Mouse (Mus musculus): ENCODE measurements around the gene Slc37a1. TPM values are rescaled to one million over a fixed set of nuclear protein-coding genes. Genes with fewer than 3 reads are reported as not detected.
A peak's percentile ranks its signal among the peaks of the same experiment; 100 is the strongest.

Gene Slc37a1
- polyA plus RNA-seq, 1 experiment = 3.4 TPM

DNA sequence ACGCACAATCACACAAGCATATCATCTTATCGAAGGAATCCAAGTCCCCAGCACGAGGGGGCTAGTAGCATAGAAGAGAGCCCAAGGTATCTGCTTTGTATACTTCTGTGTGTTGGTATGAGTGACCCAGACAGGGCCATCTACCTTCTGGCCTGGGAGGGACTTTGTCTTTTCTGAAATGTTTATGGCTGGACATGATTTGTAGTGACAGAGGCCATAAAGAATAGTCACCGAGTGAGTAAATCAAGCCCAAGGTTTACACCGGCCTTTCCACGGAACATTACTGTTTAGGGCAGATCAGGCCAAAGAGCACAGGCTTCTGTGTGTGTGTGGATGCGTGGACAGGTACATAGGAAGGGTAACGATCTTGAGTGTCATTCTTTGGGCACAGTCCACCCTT is 93.3 kb downstream of the Slc37a1 start:
- no peaks in the 10 kb centered on the region for H3K9me3 ChIP-seq
- peaks cover 64% of the 10 kb centered on the region for H3K27me3 ChIP-seq (replicated peaks)
- H3K36me3 ChIP-seq (replicated peaks; ENCODE audit: low read length) = no peaks in the 10 kb centered on the region
- TF ChIP-seq GATA1 (IDR thresholded peaks at IDR 0.05; ENCODE audit: borderline replicate concordance, low read length) = no peak
- no peak for TF ChIP-seq FLI1 (IDR thresholded peaks at IDR 0.05; ENCODE audit: low read length)
- no peak overlapping the region for H3K4me3 ChIP-seq (replicated peaks)
- peaks cover 17% of the 10 kb centered on the region for H3K4me1 ChIP-seq

DNA sequence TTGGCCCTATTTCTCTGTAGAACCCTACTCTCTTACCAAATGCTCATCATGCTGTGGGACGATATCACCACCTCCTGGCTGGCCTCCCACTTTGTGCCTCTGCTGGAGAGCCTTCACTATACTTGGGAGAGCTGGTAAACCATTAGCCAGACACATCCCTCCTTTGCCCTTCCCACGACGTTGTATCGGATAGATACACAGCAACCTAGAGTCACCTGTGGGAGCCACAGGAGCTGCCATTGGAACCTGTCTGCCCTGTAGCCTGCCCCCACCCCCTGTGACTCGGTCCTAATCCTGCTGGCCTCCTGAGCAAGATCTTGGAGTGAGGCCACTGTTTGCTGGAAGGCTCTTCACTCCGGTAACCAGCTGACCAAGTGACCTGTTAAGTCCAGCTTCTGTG is 96.7 kb downstream of the Slc37a1 start:
- H3K9me3 ChIP-seq = no peaks in the 10 kb centered on the region

DNA sequence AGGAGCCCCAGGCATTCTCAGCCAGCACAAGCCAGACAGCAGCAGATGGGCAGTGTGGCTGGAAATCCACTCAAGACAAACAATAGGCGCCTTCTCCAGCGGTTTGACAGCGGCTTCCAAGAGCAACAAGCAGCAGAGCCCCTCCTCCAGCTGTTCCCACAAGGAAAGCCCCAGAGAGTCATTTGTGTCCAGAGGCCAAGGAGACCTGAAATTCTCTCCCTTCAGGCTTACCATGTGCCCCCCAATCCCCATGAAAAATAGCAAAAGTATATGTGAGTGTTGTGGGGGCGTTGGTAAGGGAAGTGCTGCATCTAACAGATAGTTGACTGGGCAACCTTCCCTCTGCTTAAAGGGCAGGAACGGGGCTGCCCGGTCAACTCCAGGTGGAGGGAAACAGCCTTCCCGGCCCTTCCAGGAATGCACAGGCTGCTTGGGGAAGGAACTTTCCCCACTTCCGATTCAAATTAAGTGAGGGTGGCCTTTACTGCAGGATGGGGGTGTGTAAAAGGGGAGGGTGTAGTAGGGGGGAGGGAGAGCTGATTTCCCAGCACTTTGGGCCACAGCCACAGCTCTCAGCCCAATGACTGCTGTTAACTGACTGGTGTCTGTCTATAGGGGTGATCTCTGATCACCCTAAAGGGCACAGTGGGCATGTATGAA is 98.5 kb downstream of the Slc37a1 start:
- no peaks in the 10 kb centered on the region for H3K9me3 ChIP-seq
- no peak for TF ChIP-seq FLI1 (IDR thresholded peaks at IDR 0.05; ENCODE audit: low read length)
- TF ChIP-seq GATA1 (IDR thresholded peaks at IDR 0.05; ENCODE audit: borderline replicate concordance, low read length) = no peak
- H3K4me3 ChIP-seq (replicated peaks) = peak overlapping the region; percentile 28
- peaks cover 39% of the 10 kb centered on the region for H3K4me1 ChIP-seq
- no peaks in the 10 kb centered on the region for H3K36me3 ChIP-seq (replicated peaks; ENCODE audit: low read length)
- H3K27me3 ChIP-seq (replicated peaks) = peaks cover 93% of the 10 kb centered on the region

More for the DNA sequence above, 96.7 kb downstream of the Slc37a1 start:
- Histone ChIP-seq H3K4me1 (peaks cover 39% of the 10 kb centered on the region), H3K4me3 (replicated peaks) (no peak overlapping the region), H3K27me3 (replicated peaks) (peaks cover 85% of the 10 kb centered on the region), H3K36me3 (replicated peaks; ENCODE audit: low read length) (no peaks in the 10 kb centered on the region)
- TF ChIP-seq GATA1 (IDR thresholded peaks at IDR 0.05; ENCODE audit: borderline replicate concordance, low read length) = no peak
- no peak for TF ChIP-seq FLI1 (IDR thresholded peaks at IDR 0.05; ENCODE audit: low read length)

DNA sequence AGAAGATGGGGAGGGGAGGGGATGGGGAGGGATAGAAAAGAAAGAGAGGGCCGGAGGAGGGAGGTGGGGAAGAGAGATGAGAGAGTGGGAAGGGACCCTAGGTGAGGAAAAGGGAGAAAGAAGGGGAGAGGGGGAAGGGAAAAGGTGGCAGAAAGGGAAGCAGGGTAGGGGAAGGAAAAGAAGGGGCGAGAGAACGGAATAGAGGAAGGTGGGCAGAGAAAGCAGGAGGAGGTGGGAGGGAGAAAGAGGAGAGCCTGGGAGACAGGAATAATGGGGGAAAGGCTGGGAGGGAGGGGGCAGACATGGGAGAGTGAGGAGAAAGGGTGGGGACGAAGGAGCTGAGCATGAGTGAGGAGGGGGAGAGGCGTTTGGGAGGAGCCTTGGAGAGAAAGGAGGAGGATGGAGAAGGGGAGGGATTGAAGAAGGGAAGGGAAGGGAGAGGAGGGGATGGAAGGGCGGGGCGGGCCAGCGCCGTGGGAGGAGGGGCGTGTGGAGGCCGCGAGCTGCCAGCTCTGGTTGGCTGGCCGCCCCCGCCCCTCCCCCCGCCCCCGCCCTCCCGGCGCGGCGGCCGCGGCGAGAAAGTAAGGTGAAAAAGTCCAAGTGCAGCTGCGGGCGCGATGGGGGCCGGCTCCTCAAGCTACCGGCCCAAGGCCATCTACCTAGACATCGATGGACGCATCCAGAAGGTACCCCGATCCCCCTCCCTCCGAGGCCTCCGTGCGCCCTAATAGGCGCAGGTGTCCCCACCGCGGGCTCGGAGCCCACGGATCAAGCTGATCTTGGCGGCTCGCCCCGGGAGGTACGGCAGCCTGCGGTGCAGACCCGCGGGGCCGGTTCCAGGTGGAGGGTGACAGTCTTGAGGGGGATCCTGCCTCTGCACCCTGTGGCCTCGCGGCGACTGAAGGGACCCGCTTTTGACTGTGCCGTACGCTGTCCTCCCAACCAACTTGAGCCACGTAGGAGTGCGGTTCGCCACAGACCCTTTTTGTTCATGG is 99.4 kb downstream of the Slc37a1 start, which contains the start of gene Pde9a:
Gene Pde9a (plus strand): TSS at position 540 of the 995 bp plus-strand sequence.
- TF ChIP-seq GATA1 (IDR thresholded peaks at IDR 0.05; ENCODE audit: borderline replicate concordance, low read length) (no peak), FLI1 (IDR thresholded peaks at IDR 0.05; ENCODE audit: low read length) (no peak)
- Histone ChIP-seq H3K4me1 (peaks cover 39% of the 10 kb centered on the region), H3K9me3 (no peaks in the 10 kb centered on the region), H3K4me3 (replicated peaks) (peak within 1 kb of the TSS; percentile 88), H3K36me3 (replicated peaks; ENCODE audit: low read length) (no peaks in the 10 kb centered on the region), H3K27me3 (replicated peaks) (peaks cover 91% of the 10 kb centered on the region)

DNA sequence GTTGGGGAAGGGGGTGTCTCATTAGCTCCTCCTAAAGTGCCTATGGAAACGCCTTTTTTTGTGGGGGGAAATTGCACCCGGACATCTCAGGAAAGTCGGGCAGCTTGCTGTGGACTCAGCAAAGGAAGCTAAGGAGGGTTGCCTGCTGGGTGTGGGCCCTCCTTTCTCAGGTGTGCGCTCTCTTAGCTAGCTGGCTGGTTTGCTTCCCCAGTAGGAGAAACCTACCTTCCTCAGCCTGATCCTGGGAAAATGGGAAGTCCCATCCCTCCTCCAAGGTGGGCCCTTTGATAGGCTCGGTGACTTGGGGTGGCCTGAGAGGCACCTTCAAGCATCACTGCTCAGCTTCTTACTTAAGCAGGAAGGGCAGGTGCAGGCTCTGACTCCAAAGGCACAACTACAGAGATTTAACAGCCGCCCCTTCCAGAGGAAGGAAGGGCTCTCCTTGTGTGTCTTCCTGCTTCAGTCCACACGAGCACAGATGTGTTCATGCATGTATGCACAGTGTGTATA is 100.2 kb downstream of the Slc37a1 start:
- H3K27me3 ChIP-seq (replicated peaks) = peaks cover 86% of the 10 kb centered on the region
- no peaks in the 10 kb centered on the region for H3K9me3 ChIP-seq
- peaks cover 32% of the 10 kb centered on the region for H3K4me1 ChIP-seq
- no peak for TF ChIP-seq FLI1 (IDR thresholded peaks at IDR 0.05; ENCODE audit: low read length)
- TF ChIP-seq GATA1 (IDR thresholded peaks at IDR 0.05; ENCODE audit: borderline replicate concordance, low read length) = no peak
- peak overlapping the region; percentile 88 for H3K4me3 ChIP-seq (replicated peaks)
- no peaks in the 10 kb centered on the region for H3K36me3 ChIP-seq (replicated peaks; ENCODE audit: low read length)

DNA sequence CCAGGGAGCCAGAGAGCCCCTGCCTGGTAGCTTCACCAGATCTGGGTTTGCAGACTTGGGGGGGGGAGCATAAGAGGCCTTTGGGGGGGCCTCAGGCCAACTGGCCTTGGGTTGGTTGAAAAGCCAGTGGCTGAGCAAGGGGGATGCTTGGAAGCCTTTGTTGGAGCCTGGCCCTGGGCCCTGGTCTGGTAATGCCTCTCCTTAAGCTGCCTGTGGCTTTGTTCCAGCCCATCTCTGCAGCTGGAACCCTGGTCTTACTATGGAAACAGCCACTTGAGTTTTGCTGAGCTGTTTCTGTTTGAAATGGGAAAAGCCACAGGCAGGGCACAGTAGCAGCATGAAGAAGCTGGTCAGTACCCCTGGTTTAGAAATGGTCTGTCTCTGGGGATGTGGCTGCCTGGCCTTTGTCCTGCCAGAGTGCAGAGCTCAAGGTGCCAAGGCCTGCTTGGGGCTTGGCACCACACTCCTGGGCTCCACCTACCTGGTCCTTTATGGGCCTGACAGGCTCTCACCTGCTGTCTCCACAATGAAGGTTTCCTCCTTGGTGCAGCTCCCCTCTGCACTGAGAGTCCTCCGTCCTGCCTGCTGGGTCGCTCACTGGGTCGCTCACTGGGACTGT is 102.9 kb downstream of the Slc37a1 start:
- peaks cover 84% of the 10 kb centered on the region for H3K27me3 ChIP-seq (replicated peaks)
- H3K36me3 ChIP-seq (replicated peaks; ENCODE audit: low read length) = no peaks in the 10 kb centered on the region
- no peak for TF ChIP-seq FLI1 (IDR thresholded peaks at IDR 0.05; ENCODE audit: low read length)
- no peak for TF ChIP-seq GATA1 (IDR thresholded peaks at IDR 0.05; ENCODE audit: borderline replicate concordance, low read length)
- no peak overlapping the region for H3K4me3 ChIP-seq (replicated peaks)
- H3K4me1 ChIP-seq = peaks cover 25% of the 10 kb centered on the region
- no peaks in the 10 kb centered on the region for H3K9me3 ChIP-seq

DNA sequence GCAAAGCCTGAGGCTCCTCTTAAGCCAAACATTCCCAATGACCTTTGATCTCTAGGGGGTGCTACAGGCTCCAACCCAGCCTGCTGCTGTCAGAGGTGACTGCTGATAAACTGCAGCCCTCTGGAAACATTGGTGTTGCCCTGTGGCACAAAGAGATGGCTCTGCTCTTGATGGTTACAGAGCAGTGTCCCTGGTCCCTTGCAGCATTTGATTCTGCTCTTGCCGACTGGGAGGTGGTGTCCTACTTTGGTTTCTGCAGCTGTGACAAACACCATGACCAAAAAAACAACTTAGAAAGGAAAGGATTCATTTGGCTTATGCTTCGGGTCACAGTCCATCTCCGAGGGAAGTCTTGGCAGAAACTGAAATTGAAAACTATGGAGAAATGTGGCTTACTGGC is 104.9 kb downstream of the Slc37a1 start:
- no peaks in the 10 kb centered on the region for H3K9me3 ChIP-seq
- peaks cover 6% of the 10 kb centered on the region for H3K4me1 ChIP-seq
- H3K36me3 ChIP-seq (replicated peaks; ENCODE audit: low read length) = no peaks in the 10 kb centered on the region
- TF ChIP-seq FLI1 (IDR thresholded peaks at IDR 0.05; ENCODE audit: low read length) = no peak
- TF ChIP-seq GATA1 (IDR thresholded peaks at IDR 0.05; ENCODE audit: borderline replicate concordance, low read length) = no peak
- peaks cover 82% of the 10 kb centered on the region for H3K27me3 ChIP-seq (replicated peaks)
- H3K4me3 ChIP-seq (replicated peaks) = no peak overlapping the region

DNA sequence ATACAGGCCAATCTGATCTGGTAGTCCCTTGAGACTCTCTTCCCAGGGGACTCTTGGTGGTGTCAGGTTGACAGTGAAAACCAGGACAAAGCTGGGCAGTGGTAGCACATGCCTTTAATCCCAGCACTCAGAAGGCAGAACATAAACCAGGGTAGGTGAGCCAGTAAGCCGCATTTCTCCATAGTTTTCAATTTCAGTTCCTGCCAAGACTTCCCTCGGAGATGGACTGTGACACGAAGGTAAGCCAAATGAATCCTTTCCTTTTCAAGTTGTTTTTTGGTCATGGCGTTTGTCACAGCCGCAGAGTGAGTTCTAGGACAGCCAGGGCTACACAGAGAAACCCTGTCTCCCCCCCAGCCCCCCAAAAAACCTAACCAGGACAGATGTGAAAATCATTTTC is 105.4 kb downstream of the Slc37a1 start:
- no peak overlapping the region for H3K4me3 ChIP-seq (replicated peaks)
- TF ChIP-seq GATA1 (IDR thresholded peaks at IDR 0.05; ENCODE audit: borderline replicate concordance, low read length) (no peak), FLI1 (IDR thresholded peaks at IDR 0.05; ENCODE audit: low read length) (no peak)
- H3K27me3 ChIP-seq (replicated peaks) = peaks cover 79% of the 10 kb centered on the region
- no peaks in the 10 kb centered on the region; the same call in 1 of the 2 replicates for H3K4me1 ChIP-seq
- H3K36me3 ChIP-seq (replicated peaks; ENCODE audit: low read length) = no peaks in the 10 kb centered on the region
- H3K9me3 ChIP-seq = no peaks in the 10 kb centered on the region

DNA sequence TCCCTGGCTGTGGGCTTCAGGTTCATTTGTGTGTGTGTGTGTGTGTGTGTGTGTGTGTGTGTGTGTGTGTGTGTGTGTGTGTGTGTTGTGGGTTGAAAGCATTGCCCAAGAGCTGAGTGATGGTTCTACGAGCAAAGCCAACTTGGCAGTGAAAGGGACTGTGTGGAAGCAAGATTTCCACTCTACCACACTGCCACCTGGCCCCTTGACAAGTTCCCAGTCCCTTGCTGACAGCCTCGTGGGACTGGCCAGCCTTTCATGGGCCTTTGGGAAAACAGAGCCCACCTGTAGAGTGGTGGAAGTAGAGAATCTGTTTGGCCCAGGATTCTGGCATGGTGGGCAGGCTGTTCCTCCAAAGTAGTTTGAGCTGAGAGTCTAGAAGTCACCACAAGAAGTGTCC is 107.2 kb downstream of the Slc37a1 start:
- H3K4me1 ChIP-seq = no peaks in the 10 kb centered on the region
- H3K4me3 ChIP-seq (replicated peaks) = no peak overlapping the region
- TF ChIP-seq GATA1 (IDR thresholded peaks at IDR 0.05; ENCODE audit: borderline replicate concordance, low read length) (no peak), FLI1 (IDR thresholded peaks at IDR 0.05; ENCODE audit: low read length) (no peak)
- H3K27me3 ChIP-seq (replicated peaks) = peaks cover 68% of the 10 kb centered on the region
- H3K9me3 ChIP-seq = no peaks in the 10 kb centered on the region
- H3K36me3 ChIP-seq (replicated peaks; ENCODE audit: low read length) = no peaks in the 10 kb centered on the region

Data from megakaryocyte, embryonic 14.5 days (primary cell).